Mouse (Mus musculus) adrenal gland, postnatal 36 days (tissue): Measurements from ENCODE around the gene Gpatch2l. TPM values are rescaled to one million over a fixed set of nuclear protein-coding genes. Genes with fewer than 3 reads are reported as not detected.
A peak's percentile ranks its signal among the peaks of the same experiment; 100 is the strongest.

ENCODE experiments used
- DNase-seq, 2 experiments: peaks; one replicate each; pipeline ENCODE4 v3.0.0; 2021; ENCODE audit warnings: mixed read lengths in 1 of 2
- long read RNA-seq, 2 experiments: library from polyadenylated mRNA; stranded (forward); transcript quantifications; one replicate each; pipeline ENCODE4 v2.0.0; 2021; ENCODE audit warnings: borderline sequencing depth in 2 of 2
- total RNA-seq, 2 experiments: library from RNA; stranded (reverse); gene quantifications; 2 replicates each; pipeline ENCODE4 v1.2.3; 2021

Gpatch2l gene
- 10 to 100 TPM; 20.4 to 22.5 TPM for total RNA-seq
- long read RNA-seq, experiment 1, full-length matches to known transcripts, result 8 of 19 reads
- long read RNA-seq, experiment 1, partial matches to known transcripts, result 9 of 19 reads
- long read RNA-seq, experiment 1, other reads (novel, unspliced or antisense), result 2 of 19 reads
- long read RNA-seq, experiment 2, full-length matches to known transcripts, result 2 of 4 reads
- long read RNA-seq, experiment 2, partial matches to known transcripts, result 2 of 4 reads
- long read RNA-seq, experiment 2, other reads (novel, unspliced or antisense), result 0 of 4 reads

GRCm38 (mm10) chr12:86241604-86242536 is at the start of gene Gpatch2l:
Gene Gpatch2l, plus strand, starts transcription at chr12:86241858.
- peak; percentile 98 for DNase-seq

GRCm38 (mm10) chr12:86192036-86192449 is 49.6 kb upstream of the Gpatch2l start:
- no peak for DNase-seq

DNA sequence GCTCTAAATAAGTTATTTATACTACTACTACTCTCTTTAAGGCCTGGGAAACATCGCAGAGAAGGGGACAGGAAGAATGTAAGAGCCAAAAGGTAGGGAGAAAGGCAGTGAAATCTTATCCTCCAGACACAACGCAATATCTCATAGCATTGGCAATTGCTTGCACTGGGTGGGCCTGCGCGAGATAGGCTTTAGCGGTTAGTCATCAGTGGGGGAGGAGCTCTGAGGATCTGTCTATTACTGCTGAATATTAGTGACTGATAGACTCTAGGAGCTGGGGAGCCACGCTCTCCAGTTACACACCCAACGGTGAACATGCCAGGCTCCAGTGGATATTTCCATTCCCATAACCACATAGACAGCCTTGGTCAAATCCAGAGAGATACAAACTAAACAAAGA is 44.7 kb upstream of the Gpatch2l start:
- no peak for DNase-seq

GRCm38 (mm10) chr12:86203443-86204057 is 38.1 kb upstream of the Gpatch2l start:
- no peak for DNase-seq

- DNase-seq, result no peak
Observed at GRCm38 (mm10) chr12:86211099-86211520, 30.5 kb upstream of the Gpatch2l start.

DNA sequence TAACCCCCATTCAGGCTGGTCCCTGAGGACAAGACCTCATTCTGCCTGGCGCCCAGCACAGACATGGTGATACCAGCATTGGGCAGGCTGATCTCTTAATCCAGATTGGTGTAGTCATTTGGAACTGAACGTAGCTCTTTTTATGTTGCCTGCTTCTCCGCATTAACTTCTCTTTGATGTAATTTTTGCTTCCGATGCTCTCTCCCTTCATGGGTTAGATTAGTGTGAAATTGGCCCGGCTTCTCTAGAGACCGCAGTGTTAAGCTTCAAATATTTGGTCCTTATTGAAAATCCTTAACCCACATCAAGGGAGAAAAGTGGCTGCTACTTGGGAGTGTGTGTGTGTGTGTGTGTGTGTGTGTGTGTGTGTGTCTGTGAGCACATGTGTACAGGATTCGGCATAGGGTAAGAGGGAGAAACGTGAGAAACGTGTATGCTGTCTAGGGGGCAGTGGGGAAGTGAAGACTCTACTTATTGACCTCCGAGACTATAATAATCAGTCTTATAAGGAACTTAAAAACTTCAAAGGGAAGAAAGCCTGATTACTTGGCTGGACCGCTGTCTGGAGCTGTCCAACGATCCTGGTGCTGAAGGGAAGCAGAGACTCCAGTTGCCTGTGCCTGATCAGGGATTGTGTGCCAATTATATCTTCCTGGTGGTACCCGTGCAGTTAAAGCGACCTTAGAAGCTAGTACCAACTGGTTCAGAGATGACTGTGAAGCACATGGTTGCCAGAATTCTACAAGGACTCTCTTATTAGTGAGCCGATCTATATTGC is 28.8 kb upstream of the Gpatch2l start:
- peak; percentile 69 to 75 for DNase-seq

GRCm38 (mm10) chr12:86214201-86214600 is 27.5 kb upstream of the Gpatch2l start:
- no peak for DNase-seq

- DNase-seq, result no peak
Observed at GRCm38 (mm10) chr12:86216687-86217421, 24.8 kb upstream of the Gpatch2l start.

DNA sequence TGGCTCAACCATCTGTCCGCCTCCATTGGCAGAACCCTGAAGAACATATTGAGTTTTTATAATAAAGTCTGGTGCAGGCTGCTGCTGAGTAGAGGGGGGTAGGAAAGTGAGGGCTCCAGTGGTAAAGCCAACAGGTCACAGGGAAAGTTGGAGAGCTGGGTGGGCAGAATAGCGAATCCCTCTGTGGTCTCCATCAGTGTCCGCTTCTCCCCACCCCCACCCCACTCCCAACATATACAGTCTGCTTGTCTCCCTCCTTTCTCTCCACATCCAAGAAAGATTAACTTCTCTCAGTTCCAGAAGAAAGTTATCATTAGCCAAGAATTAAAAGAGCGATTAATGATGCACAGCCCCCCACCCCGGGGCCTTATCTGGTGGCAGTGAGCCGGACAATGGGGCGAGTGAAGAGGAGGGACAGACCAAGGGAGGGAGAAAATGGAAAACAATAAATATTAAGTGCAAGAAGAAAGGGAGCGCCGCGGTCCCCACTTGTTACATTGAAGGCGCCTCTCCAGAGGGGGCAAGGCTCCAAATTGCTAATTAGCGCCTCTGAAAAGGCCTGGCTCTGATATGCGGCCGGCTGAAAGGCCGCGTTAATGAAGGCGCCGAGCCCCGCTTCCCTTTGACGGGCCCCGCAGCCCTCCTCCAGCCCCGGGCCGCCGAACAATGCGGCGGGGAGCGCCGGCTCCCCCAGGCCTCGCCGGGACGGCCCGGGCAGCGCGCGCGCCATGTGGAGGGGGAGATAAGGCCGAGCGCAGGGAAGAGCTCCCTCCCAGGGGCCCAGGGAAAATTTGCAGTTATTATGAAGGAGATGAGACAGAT is 21.2 kb upstream of the Gpatch2l start:
- DNase-seq, result no peak

- no peak for DNase-seq
Observed at GRCm38 (mm10) chr12:86221074-86221703, 20.5 kb upstream of the Gpatch2l start.

- no peak for DNase-seq
Observed at GRCm38 (mm10) chr12:86234295-86234694, 7.4 kb upstream of the Gpatch2l start.

DNA sequence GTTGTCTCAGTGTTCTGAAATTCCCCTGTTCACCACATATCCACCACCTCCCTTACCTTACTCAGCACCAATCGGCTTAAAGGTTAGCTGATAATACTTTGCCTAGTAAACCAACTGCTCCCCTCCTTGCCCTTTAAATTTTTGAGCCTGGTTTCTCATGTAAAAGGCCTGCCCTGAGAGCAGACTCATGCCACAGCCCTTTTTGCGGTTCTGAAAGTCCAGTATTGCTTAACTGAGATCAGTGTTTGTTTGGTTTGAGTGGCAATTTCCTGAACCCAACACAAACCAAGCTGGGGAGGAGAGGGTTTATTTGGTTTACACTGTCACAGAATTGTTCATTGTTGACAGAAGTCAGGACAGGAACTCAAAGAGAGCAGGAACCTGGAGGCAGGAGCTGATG is 2.9 kb upstream of the Gpatch2l start:
- no peak for DNase-seq

DNA sequence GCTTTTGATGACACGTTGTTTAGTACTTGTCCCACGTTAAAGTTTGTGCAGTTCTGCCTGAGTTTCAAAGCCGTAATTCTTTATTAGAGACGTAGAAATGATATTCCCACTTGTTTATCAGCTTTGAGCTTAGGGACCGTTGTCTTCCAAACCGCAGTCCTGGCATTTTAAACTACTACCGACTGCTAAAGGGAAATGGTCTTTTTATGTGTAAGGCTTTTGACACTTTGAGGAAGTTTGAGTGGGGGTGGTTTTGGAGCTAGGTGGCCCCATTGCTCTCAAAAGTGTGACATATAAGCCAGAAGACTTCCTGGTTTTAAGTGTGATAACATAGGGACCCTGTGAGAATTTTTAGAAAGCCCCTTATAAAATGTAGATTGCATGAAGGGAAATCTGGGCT is 905 bp downstream of the Gpatch2l start:
- DNase-seq, result no peak

- peak in 1 of 2 experiments; percentile 32 for DNase-seq
Observed at GRCm38 (mm10) chr12:86243936-86244335, 2.3 kb downstream of the Gpatch2l start.

DNA sequence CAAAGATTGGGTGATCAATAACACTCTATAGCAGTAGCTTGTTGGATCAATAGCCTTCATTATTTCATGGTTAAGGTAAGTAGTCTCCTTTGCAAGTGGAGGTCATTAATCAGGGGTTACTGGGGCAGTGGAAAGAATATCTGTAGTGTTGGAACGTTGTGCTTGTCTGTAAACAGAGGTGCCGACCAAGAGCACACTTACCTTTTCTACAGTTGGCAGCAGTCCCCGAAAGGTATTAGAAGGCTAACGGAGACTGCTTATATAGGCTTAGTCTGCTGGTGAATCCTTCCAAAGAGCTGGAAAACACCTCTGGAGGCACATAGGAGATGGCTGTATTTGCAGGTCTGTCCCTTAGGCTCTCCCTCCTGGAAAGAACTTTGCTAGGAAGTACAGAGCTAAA is 8.5 kb downstream of the Gpatch2l start:
- no peak for DNase-seq

DNA sequence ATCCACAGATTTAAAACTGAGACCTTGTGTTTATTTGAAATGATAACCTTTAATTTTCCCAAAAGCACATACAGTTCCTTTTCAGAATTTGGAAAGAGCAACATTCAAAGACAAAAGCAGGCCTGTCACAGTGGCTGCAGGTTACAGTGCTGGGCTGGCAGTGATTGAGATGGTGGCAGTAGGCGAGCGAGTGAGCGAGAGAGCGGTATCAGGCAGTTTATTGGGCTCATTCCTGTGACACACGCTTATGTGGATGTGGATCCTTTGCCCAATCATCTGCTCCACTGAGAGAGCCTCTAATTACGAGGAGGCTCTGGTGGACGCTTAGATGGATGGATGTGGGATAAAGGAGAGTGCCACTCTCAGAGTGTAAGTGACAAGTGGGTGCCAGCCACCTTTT is 13.3 kb downstream of the Gpatch2l start:
- no peak for DNase-seq

DNA sequence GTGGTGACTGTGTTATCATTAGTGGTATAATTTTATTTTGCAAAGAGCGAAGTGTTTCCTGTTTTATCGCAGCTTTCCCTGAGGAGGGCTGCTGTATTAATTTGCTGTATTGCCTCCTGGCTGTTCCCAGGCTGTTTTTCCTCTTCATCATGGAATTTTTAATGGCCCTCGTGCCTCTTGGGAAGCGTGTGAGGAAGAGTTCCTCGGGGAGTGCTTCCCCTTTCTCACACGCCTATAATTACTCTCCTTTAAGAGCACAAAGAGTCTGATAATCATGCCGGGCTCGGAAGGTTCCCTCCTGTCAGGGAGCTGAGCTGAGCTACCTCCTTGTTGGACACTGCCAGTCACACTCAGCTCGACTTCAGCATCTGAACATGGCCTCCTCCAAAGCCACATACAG is 30.0 kb downstream of the Gpatch2l start:
- no peak for DNase-seq

- no peak for DNase-seq
Observed at GRCm38 (mm10) chr12:86274246-86274645, 32.6 kb downstream of the Gpatch2l start.

DNA sequence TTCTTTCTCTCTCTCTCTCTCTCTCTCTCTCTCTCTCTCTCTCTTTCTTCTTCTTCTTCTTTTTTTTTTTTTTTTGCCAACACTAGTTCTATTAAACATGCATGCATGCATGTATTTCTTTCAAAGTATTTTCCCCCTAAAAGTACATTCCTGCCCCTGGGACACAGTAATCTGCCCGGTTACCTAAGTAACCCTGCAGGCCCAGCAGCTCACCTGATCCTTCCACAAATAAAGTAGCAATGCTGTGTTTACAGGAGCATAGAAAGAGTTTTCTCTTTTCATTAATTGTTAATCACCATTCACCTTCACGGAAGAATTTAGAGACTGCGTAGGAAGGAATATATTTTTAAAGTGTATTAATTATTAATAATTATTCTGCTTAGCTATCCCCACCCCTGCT is 34.1 kb downstream of the Gpatch2l start:
- DNase-seq, result no peak

GRCm38 (mm10) chr12:86276463-86276862 is 34.8 kb downstream of the Gpatch2l start:
- no peak for DNase-seq
